Mouse (Mus musculus) left cerebral cortex, adult 18-20 months (tissue): ENCODE measurements at regions not wholly inside any gene's neighbourhood (a gene's known extent, or its start where the extent isn't known, plus 50 kb on each side); places are given as distances from the start of the nearest gene placed in this dataset.

Experiments used
- DNase-seq, 2 experiments: peaks; one replicate each; pipeline ENCODE4 v3.0.0; 2021 to 2022; ENCODE audit warnings: low spot score in 2 of 2, mixed read lengths in 1 of 2

GRCm38 (mm10) chr6:78228883-78229282 is 141.6 kb upstream of the Reg3b start:
- DNase-seq = no peak

GRCm38 (mm10) chr6:78244404-78244803 is 126.1 kb upstream of the Reg3b start:
- no peak for DNase-seq

GRCm38 (mm10) chr6:78245010-78245409 is 125.4 kb upstream of the Reg3b start:
- no peak for DNase-seq

- no peak for DNase-seq
Observed at GRCm38 (mm10) chr6:78250053-78250452, 120.4 kb upstream of the Reg3b start.

- no peak for DNase-seq
Observed at GRCm38 (mm10) chr6:78250541-78250940, 119.9 kb upstream of the Reg3b start.

GRCm38 (mm10) chr6:78271879-78272546 is 98.4 kb upstream of the Reg3b start:
- DNase-seq = no peak

- no peak for DNase-seq
Observed at GRCm38 (mm10) chr6:78277993-78278715, 92.3 kb upstream of the Reg3b start.

GRCm38 (mm10) chr6:78280541-78280940 is 89.9 kb upstream of the Reg3b start:
- peak; percentile 18 to 66 for DNase-seq

- DNase-seq = no peak
Observed at GRCm38 (mm10) chr6:78294647-78295046, 75.8 kb upstream of the Reg3b start.

GRCm38 (mm10) chr6:78303187-78303740 is 67.2 kb upstream of the Reg3b start:
- no peak for DNase-seq
